Mouse (Mus musculus): Measurements from ENCODE around the gene Mcpt4.

GRCm38 (mm10) chr14:56086711-56087110 lies 24.6 kb upstream of the Mcpt4 start:
- no peak for TF ChIP-seq CTCF (IDR thresholded peaks at IDR 0.05; ENCODE audit: low read depth)
- no peak for TF ChIP-seq EP300 (IDR thresholded peaks at IDR 0.05; ENCODE audit: low read depth)

Data from heart, postnatal 0 days (tissue).